Mouse (Mus musculus): ENCODE measurements around the gene Hnmt. TPM values are rescaled to one million over a fixed set of nuclear protein-coding genes. Genes with fewer than 3 reads are reported as not detected.

The Hnmt gene
- 0.12 and 0.19 TPM in 2 replicates for polyA plus RNA-seq (2012; rRNA removed)

DNA sequence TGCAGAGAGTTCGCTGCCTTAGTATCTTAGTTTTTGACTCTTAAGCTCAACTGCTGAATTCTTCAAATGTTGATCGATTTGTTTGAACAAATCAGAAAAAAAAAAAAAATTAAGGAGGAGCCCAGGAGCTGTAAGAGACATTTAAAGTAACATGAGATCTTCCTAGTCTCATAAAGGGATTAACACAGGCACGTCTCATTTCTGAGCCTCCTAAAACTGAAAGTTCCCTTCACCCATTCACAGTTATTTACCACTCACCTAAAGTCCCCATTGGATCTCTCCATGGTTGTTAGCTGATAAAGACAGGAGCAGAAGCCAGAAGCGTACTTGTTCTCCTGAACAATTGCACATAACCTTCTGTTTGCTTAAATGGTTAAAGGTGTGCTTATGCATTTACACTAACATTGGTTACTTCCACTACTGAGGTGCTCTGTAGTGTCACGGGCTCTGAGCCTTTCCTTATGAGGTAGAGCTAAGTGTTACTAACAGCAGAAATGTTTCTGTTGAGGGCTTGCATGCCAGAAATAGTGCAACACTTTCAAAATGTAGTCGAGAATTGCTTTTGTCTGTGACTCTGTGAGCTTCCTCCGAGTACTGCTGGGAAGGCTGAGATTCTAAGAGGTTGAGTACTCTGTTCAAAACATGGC is at the start of gene Hnmt:
Gene Hnmt (minus strand): TSS at position 51 of the 647 bp plus-strand sequence.
- DNase-seq (ENCODE audit: low read depth in 1 of 2, low spot score in 2 of 2), result no peak
- Histone ChIP-seq H3K27ac (ENCODE audit: insufficient read depth, low read length) (no peak within 1 kb of the TSS), H3K4me3 (ENCODE audit: extremely low read depth, insufficient read depth, insufficient read length) (peak within 1 kb of the TSS; percentile 4), H3K36me3 (ENCODE audit: control insufficient read depth, insufficient read depth, low read length) (no peaks in the 10 kb centered on the region), H3K27me3 (ENCODE audit: control insufficient read depth, insufficient read depth, low read length) (no peaks in the 10 kb centered on the region), H3K4me1 (ENCODE audit: control insufficient read depth, insufficient read depth, insufficient read length) (no peaks in the 10 kb centered on the region)
- no peak for TF ChIP-seq POLR2A (IDR thresholded peaks at IDR 0.05; ENCODE audit: low read depth, low read length)
- TF ChIP-seq CTCF (IDR thresholded peaks at IDR 0.05; ENCODE audit: extremely low read depth, insufficient read depth, insufficient read length, insufficient replicate concordance), result no peak
- 38% methylated on average over 7 of the region's 7 CpGs for WGBS

DNA sequence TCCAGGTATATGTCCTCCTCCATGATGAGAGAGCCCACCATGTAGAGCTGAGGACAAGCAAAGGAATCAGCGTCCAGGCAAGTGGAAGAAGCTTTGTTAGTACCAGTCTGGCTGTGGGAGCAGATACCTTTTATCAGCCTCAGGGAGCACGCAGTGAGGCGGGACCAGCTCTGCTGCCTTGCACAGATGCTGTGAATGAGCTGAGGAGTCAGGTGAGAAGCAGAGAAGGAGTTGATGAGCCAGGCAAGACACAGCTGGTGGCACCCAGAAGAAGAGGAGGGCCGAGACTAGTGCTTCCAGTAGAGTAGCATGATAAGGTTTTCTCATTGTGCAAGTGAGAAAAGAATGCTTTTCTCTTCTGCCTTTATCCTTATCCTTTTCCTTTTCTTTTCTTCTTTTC is 47.3 kb upstream of the Hnmt start, which contains the start of gene Tbpl2:
Gene Tbpl2 (minus strand): TSS at position 101 of the 400 bp plus-strand sequence.
- WGBS, result 68% methylated on average over 4 of the region's 4 CpGs
- Histone ChIP-seq H3K36me3 (ENCODE audit: control insufficient read depth, insufficient read depth, low read length) (no peaks in the 10 kb centered on the region), H3K4me1 (ENCODE audit: control insufficient read depth, insufficient read depth, insufficient read length) (no peaks in the 10 kb centered on the region), H3K27ac (ENCODE audit: insufficient read depth, low read length) (no peak within 1 kb of the TSS), H3K4me3 (ENCODE audit: extremely low read depth, insufficient read depth, insufficient read length) (no peak within 1 kb of the TSS), H3K27me3 (ENCODE audit: control insufficient read depth, insufficient read depth, low read length) (no peaks in the 10 kb centered on the region)
- no peak for DNase-seq (ENCODE audit: low read depth in 1 of 2, low spot score in 2 of 2)
- TF ChIP-seq CTCF (IDR thresholded peaks at IDR 0.05; ENCODE audit: extremely low read depth, insufficient read depth, insufficient read length, insufficient replicate concordance), result no peak
- no peak for TF ChIP-seq POLR2A (IDR thresholded peaks at IDR 0.05; ENCODE audit: low read depth, low read length)

DNA sequence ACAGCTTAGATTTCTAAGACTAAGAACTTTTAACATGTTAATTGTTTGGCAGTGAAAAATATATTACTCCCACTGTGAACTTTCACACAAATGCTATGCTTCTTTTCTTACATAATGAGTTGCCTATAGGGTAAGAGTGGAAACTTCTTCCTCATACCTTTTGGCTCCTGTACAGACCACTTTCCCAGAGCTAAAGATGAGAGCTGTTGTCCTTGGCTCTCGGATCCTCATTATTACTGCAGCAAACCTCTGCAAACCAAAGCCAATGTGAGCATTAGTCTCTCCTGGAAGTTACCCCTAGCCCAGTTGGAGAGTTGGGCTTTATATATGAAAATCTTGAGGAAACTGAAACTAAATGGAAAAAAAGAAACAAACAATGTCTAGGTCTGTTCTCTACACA is 41.7 kb upstream of the Hnmt start:
- H3K36me3 ChIP-seq (ENCODE audit: control insufficient read depth, insufficient read depth, low read length), result no peaks in the 10 kb centered on the region
- no peak overlapping the region for H3K27ac ChIP-seq (ENCODE audit: insufficient read depth, low read length)
- WGBS, result 77% methylated on average over 1 of the region's 1 CpGs
- no peak overlapping the region for H3K4me3 ChIP-seq (ENCODE audit: extremely low read depth, insufficient read depth, insufficient read length)
- TF ChIP-seq POLR2A (IDR thresholded peaks at IDR 0.05; ENCODE audit: low read depth, low read length) (no peak), CTCF (IDR thresholded peaks at IDR 0.05; ENCODE audit: extremely low read depth, insufficient read depth, insufficient read length, insufficient replicate concordance) (no peak)
- H3K27me3 ChIP-seq (ENCODE audit: control insufficient read depth, insufficient read depth, low read length), result no peaks in the 10 kb centered on the region
- H3K4me1 ChIP-seq (ENCODE audit: control insufficient read depth, insufficient read depth, insufficient read length), result no peaks in the 10 kb centered on the region
- no peak for DNase-seq (ENCODE audit: low read depth in 1 of 2, low spot score in 2 of 2)

- Histone ChIP-seq H3K27ac (ENCODE audit: insufficient read depth, low read length) (no peak overlapping the region), H3K4me1 (ENCODE audit: control insufficient read depth, insufficient read depth, insufficient read length) (no peaks in the 10 kb centered on the region), H3K36me3 (ENCODE audit: control insufficient read depth, insufficient read depth, low read length) (no peaks in the 10 kb centered on the region), H3K4me3 (ENCODE audit: extremely low read depth, insufficient read depth, insufficient read length) (no peak overlapping the region), H3K27me3 (ENCODE audit: control insufficient read depth, insufficient read depth, low read length) (no peaks in the 10 kb centered on the region)
- no peak for DNase-seq (ENCODE audit: low read depth in 1 of 2, low spot score in 2 of 2)
- TF ChIP-seq CTCF (IDR thresholded peaks at IDR 0.05; ENCODE audit: extremely low read depth, insufficient read depth, insufficient read length, insufficient replicate concordance) (no peak), POLR2A (IDR thresholded peaks at IDR 0.05; ENCODE audit: low read depth, low read length) (no peak)
- 86% methylated on average over 3 of the region's 3 CpGs for WGBS
Measured at GRCm38 (mm10) chr2:24050459-24050858, 1.3 kb upstream of the Hnmt start.

DNA sequence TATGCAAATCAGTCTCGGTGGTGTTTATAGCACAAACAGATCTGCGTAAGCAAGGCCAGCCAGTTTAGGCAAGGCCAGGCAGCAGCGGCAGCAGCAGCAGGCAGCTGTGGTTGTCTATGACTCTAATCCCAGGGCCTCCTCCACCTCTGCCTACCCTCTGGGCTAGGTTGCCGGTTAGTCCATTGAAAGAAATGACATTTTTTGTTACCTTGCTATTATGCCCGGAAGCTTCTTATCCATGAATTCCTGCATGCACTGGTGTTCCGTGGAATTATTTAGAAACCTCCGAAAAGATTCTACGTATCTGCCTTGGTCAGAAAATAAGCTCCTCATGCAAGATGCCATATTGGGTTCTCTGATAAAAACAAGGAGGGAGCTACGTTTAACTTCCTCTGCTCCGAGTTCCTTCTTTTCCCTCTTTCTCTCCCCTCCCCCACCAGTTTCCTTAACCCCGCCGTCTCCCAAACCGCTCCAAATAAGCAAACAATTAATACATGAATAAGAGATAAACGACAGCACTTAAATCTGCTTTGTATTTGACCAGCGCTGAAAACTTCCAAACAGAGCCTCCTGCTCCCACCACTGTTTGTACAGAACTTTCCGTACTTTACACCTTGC is 605 bp downstream of the Hnmt start:
- H3K27me3 ChIP-seq (ENCODE audit: control insufficient read depth, insufficient read depth, low read length), result no peaks in the 10 kb centered on the region
- no peak for TF ChIP-seq POLR2A (IDR thresholded peaks at IDR 0.05; ENCODE audit: low read depth, low read length)
- no peak for TF ChIP-seq CTCF (IDR thresholded peaks at IDR 0.05; ENCODE audit: extremely low read depth, insufficient read depth, insufficient read length, insufficient replicate concordance)
- no peaks in the 10 kb centered on the region for H3K4me1 ChIP-seq (ENCODE audit: control insufficient read depth, insufficient read depth, insufficient read length)
- no peaks in the 10 kb centered on the region for H3K36me3 ChIP-seq (ENCODE audit: control insufficient read depth, insufficient read depth, low read length)
- WGBS, result 11% methylated on average over 16 of the region's 16 CpGs
- no peak overlapping the region for H3K27ac ChIP-seq (ENCODE audit: insufficient read depth, low read length)
- peak overlapping the region; percentile 4 for H3K4me3 ChIP-seq (ENCODE audit: extremely low read depth, insufficient read depth, insufficient read length)
- no peak for DNase-seq (ENCODE audit: low read depth in 1 of 2, low spot score in 2 of 2)

- Histone ChIP-seq H3K4me3 (ENCODE audit: extremely low read depth, insufficient read depth, insufficient read length) (no peak overlapping the region; the same call in 1 of the 2 replicates), H3K27ac (ENCODE audit: insufficient read depth, low read length) (no peak overlapping the region)
- 62% methylated on average over 6 of the region's 6 CpGs for WGBS
Measured at GRCm38 (mm10) chr2:24047551-24048479, 1.4 kb downstream of the Hnmt start.

More at GRCm38 (mm10) chr2:24047551-24048479, 1.4 kb downstream of the Hnmt start:
- Histone ChIP-seq H3K36me3 (ENCODE audit: control insufficient read depth, insufficient read depth, low read length) (no peaks in the 10 kb centered on the region), H3K27me3 (ENCODE audit: control insufficient read depth, insufficient read depth, low read length) (no peaks in the 10 kb centered on the region), H3K4me1 (ENCODE audit: control insufficient read depth, insufficient read depth, insufficient read length) (no peaks in the 10 kb centered on the region)
- DNase-seq (ENCODE audit: low read depth in 1 of 2, low spot score in 2 of 2), result no peak
- TF ChIP-seq CTCF (IDR thresholded peaks at IDR 0.05; ENCODE audit: extremely low read depth, insufficient read depth, insufficient read length, insufficient replicate concordance) (no peak), POLR2A (IDR thresholded peaks at IDR 0.05; ENCODE audit: low read depth, low read length) (no peak)

Data from spleen, adult 2 months (tissue).